Mouse (Mus musculus) MEL (cell line): ENCODE data around the gene Clcn5.

Experiments used
- CTCF ChIP-seq, 3 experiments: IDR thresholded peaks in 2 of 3; conservative IDR thresholded peaks in 1 of 3; 2 replicates each; pipeline ENCODE4 v1.5.1; 2011 to 2012; ENCODE audit warnings: low read length in 3 of 3, low read depth in 2 of 3, mild to moderate bottlenecking in 2 of 3, improper control_type of control experiment in 1 of 3, inconsistent platforms in 1 of 3, mixed read lengths in 1 of 3, moderate library complexity in 1 of 3; ENCODE audit not compliant: control insufficient read depth in 1 of 3, insufficient read depth in 1 of 3, poor library complexity in 1 of 3, severe bottlenecking in 1 of 3
- EP300 ChIP-seq, 2 experiments: IDR thresholded peaks; 2 replicates each; pipeline ENCODE4 v1.6.1; 2011; ENCODE audit warnings: improper control_type of control experiment in 2 of 2, low read length in 2 of 2, low read depth in 1 of 2, mild to moderate bottlenecking in 1 of 2
- ETS1 ChIP-seq: IDR thresholded peaks from 2 replicates; pipeline ENCODE4 v1.6.1; 2012; ENCODE audit warnings: low read depth, mild to moderate bottlenecking, inconsistent platforms, low read length, improper control_type of control experiment, moderate library complexity
- GATA1 ChIP-seq: IDR thresholded peaks from 2 replicates; pipeline ENCODE4 v1.6.1; 2011; ENCODE audit warnings: low read depth, low read length, improper control_type of control experiment
- KAT2A ChIP-seq: conservative IDR thresholded peaks from 2 replicates; pipeline ENCODE4 v1.6.1; 2012; ENCODE audit warnings: low read depth, low read length, improper control_type of control experiment, inconsistent platforms
- MAFK ChIP-seq: IDR thresholded peaks from 2 replicates; pipeline ENCODE4 v1.6.1; 2011; ENCODE audit warnings: low read depth, mild to moderate bottlenecking, low read length, improper control_type of control experiment, borderline replicate concordance
- POLR2A ChIP-seq, 2 experiments: IDR thresholded peaks; 2 replicates each; pipeline ENCODE4 v1.6.1; 2011 to 2012; ENCODE audit warnings: low read length in 2 of 2, mild to moderate bottlenecking in 2 of 2, control low read depth in 1 of 2, improper control_type of control experiment in 1 of 2, low read depth in 1 of 2, moderate library complexity in 1 of 2; ENCODE audit not compliant: control insufficient read depth in 1 of 2, insufficient read depth in 1 of 2, poor library complexity in 1 of 2
- POLR2AphosphoS2 ChIP-seq: IDR thresholded peaks from 2 replicates; pipeline ENCODE4 v1.6.1; 2011; ENCODE audit warnings: low read length, improper control_type of control experiment
- RAD21 ChIP-seq: IDR thresholded peaks from 2 replicates; pipeline ENCODE4 v1.6.1; 2011; ENCODE audit warnings: mild to moderate bottlenecking, low read depth, low read length, improper control_type of control experiment
- TCF12 ChIP-seq: IDR thresholded peaks from 2 replicates; pipeline ENCODE4 v1.6.1; 2014; ENCODE audit warnings: low read depth, mild to moderate bottlenecking, inconsistent platforms, low read length, improper control_type of control experiment, moderate library complexity
- ZC3H11A ChIP-seq: IDR thresholded peaks from 2 replicates; pipeline ENCODE4 v1.6.1; 2012; ENCODE audit warnings: low read depth, mild to moderate bottlenecking, inconsistent platforms, low read length, improper control_type of control experiment
- ZKSCAN1 ChIP-seq: IDR thresholded peaks from 2 replicates; pipeline ENCODE4 v1.6.1; 2012; ENCODE audit warnings: low read depth, mild to moderate bottlenecking, inconsistent platforms, low read length, improper control_type of control experiment, moderate library complexity
- ZMIZ1 ChIP-seq: IDR thresholded peaks from 2 replicates; pipeline ENCODE4 v1.6.1; 2012; ENCODE audit warnings: low read depth, mild to moderate bottlenecking, inconsistent platforms, low read length, improper control_type of control experiment, moderate library complexity
- ZNF384 ChIP-seq: IDR thresholded peaks from 2 replicates; pipeline ENCODE4 v1.6.1; 2012; ENCODE audit warnings: low read depth, mild to moderate bottlenecking, inconsistent platforms, low read length, improper control_type of control experiment

DNA sequence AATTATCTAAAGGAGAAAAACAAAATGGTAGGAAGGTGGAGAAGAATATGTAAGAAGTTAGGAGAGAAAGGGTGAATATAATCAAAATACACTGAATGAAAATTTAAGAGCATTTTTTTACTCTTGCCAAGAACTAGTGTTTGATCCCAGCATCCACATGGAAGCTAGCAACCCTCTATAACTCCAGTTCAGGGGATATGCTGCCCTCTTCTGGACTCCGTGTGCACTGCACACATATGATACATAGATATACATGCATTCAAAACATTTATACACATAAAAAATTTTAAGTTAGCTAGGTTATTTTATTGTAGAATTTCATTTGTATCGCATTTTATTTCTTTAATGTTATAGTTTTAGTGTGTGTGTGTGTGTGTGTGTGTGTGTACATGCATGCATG lies 6.3 kb upstream of the Clcn5 start:
- TF ChIP-seq KAT2A (no peak), CTCF (IDR thresholded peaks at IDR 0.05 in 2 of 3, conservative IDR thresholded peaks at IDR 0.05 in 1 of 3; ENCODE audit: control insufficient read depth in 1 of 3, insufficient read depth in 1 of 3, low read depth in 2 of 3, low read length in 3 of 3, poor library complexity in 1 of 3, severe bottlenecking in 1 of 3) (peak; percentile 49 to 64 (median 64)), ZKSCAN1 (no peak), POLR2AphosphoS2 (no peak), ETS1 (no peak), RAD21 (peak; percentile 62), POLR2A (IDR thresholded peaks at IDR 0.05; ENCODE audit: control insufficient read depth in 1 of 2, insufficient read depth in 1 of 2, low read depth in 1 of 2, low read length in 2 of 2, poor library complexity in 1 of 2) (no peak), GATA1 (no peak), MAFK (no peak), TCF12 (no peak), ZMIZ1 (no peak), EP300 (IDR thresholded peaks at IDR 0.05; ENCODE audit: low read depth in 1 of 2, low read length in 2 of 2) (no peak), ZC3H11A (peak; percentile 40; the same call in 1 of the 2 replicates), ZNF384 (no peak)
